Mouse (Mus musculus): Measurements from ENCODE around the gene Cntrl.

Cntrl gene

DNA sequence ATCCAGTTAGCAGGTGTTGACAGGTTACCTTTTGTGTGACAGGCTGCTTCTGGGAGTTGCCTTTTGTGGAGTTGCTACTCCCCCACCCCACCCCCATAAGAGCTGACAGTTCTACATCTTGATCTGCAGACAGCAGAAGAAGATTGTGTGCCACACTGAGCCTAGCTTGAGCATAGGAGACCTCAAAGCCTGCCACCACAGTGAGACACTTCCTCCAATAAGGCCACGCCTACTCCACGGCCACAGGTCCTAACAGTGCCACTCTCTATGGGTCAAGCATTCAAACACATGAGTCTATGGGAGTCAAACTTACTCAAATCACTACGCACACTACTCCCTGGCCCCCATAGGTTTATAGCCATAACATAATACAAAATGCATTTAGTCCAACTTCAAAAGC lies 109.4 kb downstream of the Cntrl start:
- peak; percentile 54 for DNase-seq (ENCODE audit: low read depth)

DNA sequence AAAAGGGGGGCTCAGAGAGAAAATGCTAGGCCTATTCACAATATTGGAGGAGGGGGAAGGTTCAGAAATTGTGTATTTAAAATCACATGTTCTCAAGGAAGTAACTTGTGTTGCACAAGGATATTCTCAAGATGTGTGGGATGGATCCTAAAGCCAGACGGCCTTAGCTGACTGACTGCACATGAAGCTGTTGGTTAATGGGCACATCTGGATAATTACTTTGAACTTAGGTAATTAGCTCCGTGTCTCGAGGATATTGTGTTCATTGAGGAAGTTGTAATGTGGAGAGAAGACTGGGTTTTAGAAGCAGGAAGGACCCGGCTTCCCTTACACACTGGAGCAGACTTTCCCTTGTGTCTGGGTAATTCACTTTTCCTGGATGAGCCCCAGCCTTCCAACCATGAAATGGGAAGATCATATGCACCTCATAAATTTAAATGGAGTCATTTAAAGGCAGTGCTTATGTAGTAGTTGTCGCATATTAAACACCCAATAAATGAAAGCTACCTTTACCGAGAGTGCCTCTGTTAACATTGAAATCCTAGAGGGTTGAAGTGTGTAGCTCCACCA lies 113.6 kb downstream of the Cntrl start:
- no peak for DNase-seq (ENCODE audit: low read depth)

DNA sequence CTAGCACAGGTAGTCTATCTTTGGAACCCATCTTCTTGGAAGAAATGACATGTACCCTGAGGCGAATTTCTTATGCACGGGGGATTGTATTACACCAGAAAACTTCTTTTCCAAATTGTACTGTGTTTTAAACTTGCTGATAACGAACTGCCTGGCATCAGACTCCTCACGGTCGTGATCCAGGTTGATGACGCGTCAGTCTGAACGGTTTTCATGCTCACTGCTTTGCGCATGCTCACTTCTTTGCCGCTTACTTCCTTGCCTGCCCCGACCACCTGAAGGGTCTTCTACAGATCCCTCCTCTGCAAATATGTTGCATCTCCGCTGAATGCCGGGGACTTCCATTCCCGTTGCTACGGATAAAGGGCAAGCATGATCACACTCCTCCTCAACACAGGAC lies 115.0 kb downstream of the Cntrl start:
- DNase-seq (ENCODE audit: low read depth): no peak

DNA sequence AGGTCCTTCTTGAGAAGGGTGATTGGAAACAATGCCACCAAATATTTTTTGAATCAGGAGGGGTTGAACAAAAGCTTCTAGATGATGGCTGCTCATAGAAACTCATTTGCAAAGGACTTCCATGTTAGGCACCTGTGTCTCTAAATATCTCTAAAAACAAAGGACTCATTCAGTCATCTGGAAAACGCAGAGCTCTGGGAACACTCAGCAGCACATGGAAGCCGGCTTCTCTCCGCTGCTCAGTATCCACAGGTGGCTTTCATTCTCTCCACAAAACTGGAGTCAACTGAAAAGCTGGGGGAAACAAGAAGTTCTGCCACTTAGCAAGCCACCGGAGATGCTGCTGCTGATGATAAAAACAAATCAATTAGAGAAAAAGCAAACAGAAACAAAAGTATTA lies 118.9 kb downstream of the Cntrl start:
- no peak for DNase-seq (ENCODE audit: low read depth)

Measured in 416B (cell line).